Mouse (Mus musculus) forebrain, embryonic 15.5 days (tissue): ENCODE results near the gene Vps4a. TPM values are rescaled to one million over a fixed set of nuclear protein-coding genes. Genes with fewer than 3 reads are reported as not detected.
"Not testable (repeated sequence)": the region's sequence is repeated elsewhere in the genome, so short reads cannot be mapped to it uniquely, and the experiment has no call there.

Experiments
- ATAC-seq: fragments of 200-750 bp; cut with Nextera tagmentation; replicated peaks from 2 replicates; pipeline ENCODE4 v1.8.0; 2017; ENCODE audit warnings: mild to moderate bottlenecking, moderate TSS enrichment, moderate library complexity
- H3K27ac ChIP-seq: fragments of 300-500 bp; sonication (generic); replicated peaks from 2 replicates; pipeline ENCODE4 v1.5.1; 2015; ENCODE audit warnings: mild to moderate bottlenecking, inconsistent platforms
- H3K27me3 ChIP-seq: fragments of 300-500 bp; sonication (generic); 2 replicates; pipeline ENCODE4 v1.6.1; 2015; ENCODE audit warnings: inconsistent platforms
- H3K36me3 ChIP-seq: fragments of 300-500 bp; sonication (generic); 2 replicates; pipeline ENCODE4 v1.6.1; 2015; ENCODE audit warnings: mild to moderate bottlenecking, inconsistent platforms
- H3K4me1 ChIP-seq: fragments of 300-500 bp; sonication (generic); 2 replicates; pipeline ENCODE4 v1.6.1; 2015; ENCODE audit warnings: inconsistent platforms
- H3K4me2 ChIP-seq: fragments of 300-500 bp; sonication (generic); replicated peaks from 2 replicates; pipeline ENCODE4 v1.6.1; 2015; ENCODE audit warnings: mild to moderate bottlenecking, inconsistent platforms
- H3K4me3 ChIP-seq: fragments of 300-500 bp; sonication (generic); 2 replicates; pipeline ENCODE4 v1.5.1; 2015; ENCODE audit warnings: mild to moderate bottlenecking, inconsistent platforms
- H3K9ac ChIP-seq: fragments of 300-500 bp; sonication (generic); replicated peaks from 2 replicates; pipeline ENCODE4 v1.6.1; 2015; ENCODE audit warnings: mild to moderate bottlenecking, inconsistent platforms
- H3K9me3 ChIP-seq: fragments of 300-500 bp; sonication (generic); 2 replicates; pipeline ENCODE4 v1.6.1; 2016; ENCODE audit warnings: inconsistent platforms
- WGBS: fragments of 180-500 bp; shearing (Covaris S2); methylation state at CpG from one replicate; pipeline ENCODE4 v1.1.7; 2015; ENCODE audit warnings: mixed read lengths; 5-methylcytosine and 5-hydroxymethylcytosine counted together
- polyA plus RNA-seq: library from polyadenylated mRNA; unstranded; fragments of >200 nt; fragmentation: Nextera tagmentation; extraction: Ambion mirVana; gene quantifications from 2 replicates; pipeline ENCODE4 v1.2.1, GENCODE M21; 2015

Vps4a gene
- polyA plus RNA-seq: 138 and 148 TPM in 2 replicates

GRCm38 (mm10) chr8:107030650-107031576 is at the start of gene Vps4a:
Vps4a (plus strand) TSS chr8:107031222.
- peak within 1 kb of the TSS; percentile 85 for H3K4me3 ChIP-seq
- peak within 1 kb of the TSS; percentile 88 for H3K9ac ChIP-seq
- WGBS: 4% methylated on average over 66 of the region's 66 CpGs
- H3K4me1 ChIP-seq: peaks cover 19% of the 10 kb centered on the region
- H3K36me3 ChIP-seq: no peaks in the 10 kb centered on the region
- peak within 1 kb of the TSS; percentile 60 for H3K27ac ChIP-seq
- peak; percentile 97 for ATAC-seq
- H3K4me2 ChIP-seq: peak within 1 kb of the TSS; percentile 55
- no peaks in the 10 kb centered on the region for H3K27me3 ChIP-seq
- H3K9me3 ChIP-seq: no peaks in the 10 kb centered on the region

GRCm38 (mm10) chr8:106985404-106985821 is 45.6 kb upstream of the Vps4a start:
- H3K4me2 ChIP-seq: no peak overlapping the region
- H3K4me3 ChIP-seq: no peak overlapping the region
- peak; percentile 70 for ATAC-seq
- H3K27ac ChIP-seq: peak overlapping the region; percentile 71
- H3K4me1 ChIP-seq: peaks cover 9% of the 10 kb centered on the region
- no peaks in the 10 kb centered on the region for H3K9me3 ChIP-seq
- H3K36me3 ChIP-seq: no peaks in the 10 kb centered on the region
- 41% methylated on average over 9 of the region's 9 CpGs for WGBS
- H3K27me3 ChIP-seq: peaks cover 30% of the 10 kb centered on the region
- H3K9ac ChIP-seq: no peak overlapping the region

GRCm38 (mm10) chr8:106985951-106986350 is 45.1 kb upstream of the Vps4a start:
- H3K27ac ChIP-seq: peak overlapping the region; percentile 71
- H3K36me3 ChIP-seq: no peaks in the 10 kb centered on the region
- ATAC-seq: no peak
- H3K4me2 ChIP-seq: no peak overlapping the region
- no peaks in the 10 kb centered on the region for H3K9me3 ChIP-seq
- no peak overlapping the region for H3K4me3 ChIP-seq
- peaks cover 30% of the 10 kb centered on the region for H3K27me3 ChIP-seq
- peaks cover 9% of the 10 kb centered on the region for H3K4me1 ChIP-seq
- no peak overlapping the region for H3K9ac ChIP-seq

GRCm38 (mm10) chr8:106987557-106987956 is 43.5 kb upstream of the Vps4a start:
- Histone ChIP-seq H3K4me3 (no peak overlapping the region), H3K27me3 (peaks cover 17% of the 10 kb centered on the region), H3K4me1 (peaks cover 9% of the 10 kb centered on the region), H3K36me3 (0 out of 2 replicates have a peak, but pooled peaks cover 2% of the 10 kb centered on the region), H3K9ac (no peak overlapping the region), H3K9me3 (no peaks in the 10 kb centered on the region), H3K4me2 (no peak overlapping the region), H3K27ac (no peak overlapping the region)
- ATAC-seq: no peak

GRCm38 (mm10) chr8:106991393-106991792 is 39.6 kb upstream of the Vps4a start:
- Histone ChIP-seq H3K27ac (no peak overlapping the region), H3K4me3 (no peak overlapping the region), H3K9ac (no peak overlapping the region), H3K4me1 (no peaks in the 10 kb centered on the region), H3K4me2 (no peak overlapping the region), H3K36me3 (0 out of 2 replicates have a peak, but pooled peaks cover 5% of the 10 kb centered on the region), H3K9me3 (no peaks in the 10 kb centered on the region), H3K27me3 (no peaks in the 10 kb centered on the region)
- no peak for ATAC-seq
- 91% methylated on average over 7 of the region's 7 CpGs for WGBS

- H3K27ac ChIP-seq, H3K36me3 ChIP-seq, H3K4me2 ChIP-seq, H3K27me3 ChIP-seq, H3K4me3 ChIP-seq, ATAC-seq, H3K4me1 ChIP-seq, H3K9me3 ChIP-seq, H3K9ac ChIP-seq: not testable (repeated sequence)
- 89% methylated on average over 4 of the region's 4 CpGs for WGBS
Observed at GRCm38 (mm10) chr8:106996339-106996738, 34.7 kb upstream of the Vps4a start.

DNA sequence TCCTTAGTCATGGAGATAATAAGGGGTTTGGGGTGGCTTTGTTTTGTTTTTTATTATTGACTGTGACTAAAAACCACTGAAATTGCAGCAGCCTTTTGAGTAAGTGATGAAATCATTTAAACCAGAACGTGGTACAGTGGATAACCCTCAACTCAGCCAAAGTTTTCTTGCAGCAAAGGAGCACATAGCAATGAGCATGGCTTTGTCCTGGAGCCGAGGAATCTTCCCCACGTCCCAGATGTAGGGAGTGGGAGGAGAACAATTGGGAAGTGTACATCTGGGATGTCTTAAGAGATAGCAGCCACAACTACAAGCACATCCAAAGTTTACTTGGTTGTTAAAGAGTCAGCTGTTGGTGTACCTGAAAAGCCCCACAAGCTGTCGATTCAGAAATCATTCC is 33.6 kb upstream of the Vps4a start:
- ATAC-seq: no peak
- Histone ChIP-seq H3K36me3 (0 out of 2 replicates have a peak, but pooled peaks cover 3% of the 10 kb centered on the region), H3K4me2 (no peak overlapping the region), H3K4me3 (no peak overlapping the region), H3K27me3 (no peaks in the 10 kb centered on the region), H3K9ac (no peak overlapping the region), H3K4me1 (no peaks in the 10 kb centered on the region), H3K9me3 (no peaks in the 10 kb centered on the region), H3K27ac (no peak overlapping the region)
- WGBS: 87% methylated on average over 4 of the region's 4 CpGs

DNA sequence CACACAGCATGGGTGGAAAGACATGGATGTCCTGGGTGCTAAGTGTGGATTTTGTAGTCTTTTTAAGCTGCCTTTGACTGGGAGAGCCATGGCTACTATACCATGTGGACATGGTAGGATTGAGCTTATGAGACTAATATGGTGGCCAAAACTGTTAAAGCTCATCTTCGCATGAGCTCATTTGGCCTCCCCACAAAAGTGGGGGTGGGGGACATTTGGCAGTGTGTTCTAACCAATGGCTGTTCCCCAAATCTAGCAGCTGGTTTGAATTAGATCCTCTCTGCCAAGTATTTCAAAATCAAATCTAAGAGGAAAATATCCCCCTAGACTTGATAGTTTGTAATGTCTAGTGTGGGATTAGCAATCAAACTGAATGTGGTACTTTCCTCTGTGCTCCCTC is 32.0 kb upstream of the Vps4a start:
- no peak for ATAC-seq
- Histone ChIP-seq H3K4me2 (no peak overlapping the region), H3K9ac (no peak overlapping the region), H3K9me3 (no peaks in the 10 kb centered on the region), H3K36me3 (0 out of 2 replicates have a peak, but pooled peaks cover 3% of the 10 kb centered on the region), H3K4me3 (no peak overlapping the region), H3K27ac (no peak overlapping the region), H3K27me3 (no peaks in the 10 kb centered on the region), H3K4me1 (no peaks in the 10 kb centered on the region)
- 76% methylated on average over 1 of the region's 1 CpGs for WGBS

- Histone ChIP-seq H3K27ac (no peak overlapping the region), H3K36me3 (no peaks in the 10 kb centered on the region), H3K9ac (no peak overlapping the region), H3K4me1 (no peaks in the 10 kb centered on the region), H3K4me2 (no peak overlapping the region), H3K27me3 (no peaks in the 10 kb centered on the region), H3K9me3 (no peaks in the 10 kb centered on the region), H3K4me3 (no peak overlapping the region)
- 36% methylated on average over 5 of the region's 5 CpGs for WGBS
- ATAC-seq: peak; percentile 72; the same call in 1 of the 2 replicates
Observed at GRCm38 (mm10) chr8:107002532-107002931, 28.5 kb upstream of the Vps4a start.

- Histone ChIP-seq H3K9ac (no peak overlapping the region), H3K4me3 (no peak overlapping the region), H3K9me3 (no peaks in the 10 kb centered on the region), H3K36me3 (no peaks in the 10 kb centered on the region), H3K4me1 (no peaks in the 10 kb centered on the region), H3K27me3 (no peaks in the 10 kb centered on the region), H3K4me2 (no peak overlapping the region), H3K27ac (no peak overlapping the region)
- ATAC-seq: no peak
- WGBS: 86% methylated on average over 3 of the region's 3 CpGs
Observed at GRCm38 (mm10) chr8:107007795-107008194, 23.2 kb upstream of the Vps4a start.

DNA sequence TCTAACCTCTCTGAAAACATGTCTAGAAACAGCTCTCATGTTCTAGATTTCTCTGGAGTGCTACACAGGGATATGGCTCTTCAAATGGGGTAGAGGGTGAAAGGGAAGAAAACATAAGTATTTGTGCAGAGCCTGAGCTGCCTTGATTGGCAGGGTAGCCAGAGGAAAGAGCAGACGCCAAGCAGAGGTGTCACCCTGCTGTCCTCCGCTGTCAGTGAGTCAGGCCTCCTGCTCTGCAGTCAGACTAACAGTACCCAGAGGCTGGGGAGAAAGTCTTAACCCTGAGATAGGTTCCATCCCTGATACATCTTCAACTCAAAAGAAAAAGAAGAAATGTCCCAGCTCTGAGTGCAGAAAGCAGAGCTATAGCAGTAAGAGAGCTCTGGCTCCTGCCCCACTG is 18.4 kb upstream of the Vps4a start:
- Histone ChIP-seq H3K36me3 (no peaks in the 10 kb centered on the region), H3K9me3 (no peaks in the 10 kb centered on the region), H3K27ac (no peak overlapping the region), H3K9ac (no peak overlapping the region), H3K27me3 (no peaks in the 10 kb centered on the region), H3K4me3 (no peak overlapping the region), H3K4me2 (no peak overlapping the region), H3K4me1 (no peaks in the 10 kb centered on the region)
- 88% methylated on average over 2 of the region's 2 CpGs for WGBS
- no peak for ATAC-seq

DNA sequence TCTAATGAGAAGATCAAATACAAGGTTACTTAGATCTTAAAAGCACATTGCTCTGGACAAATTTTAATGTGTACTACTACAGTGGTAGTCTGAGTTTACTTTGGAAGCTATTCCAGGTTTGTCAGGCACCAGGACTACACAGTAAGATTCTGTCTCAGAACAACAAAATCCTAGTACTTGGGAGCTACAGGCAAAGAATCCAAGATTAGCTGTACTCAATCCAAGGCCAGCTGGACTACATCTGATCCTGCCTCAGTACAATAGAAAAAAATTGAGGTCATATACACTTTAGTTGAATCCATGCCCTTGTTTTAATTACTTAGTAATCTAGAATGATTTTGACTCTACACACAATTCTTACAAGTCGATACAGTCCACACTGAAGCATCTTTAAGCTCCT is 16.1 kb upstream of the Vps4a start:
- H3K27me3 ChIP-seq: no peaks in the 10 kb centered on the region
- H3K9ac ChIP-seq: no peak overlapping the region
- no peak overlapping the region for H3K4me2 ChIP-seq
- no peaks in the 10 kb centered on the region for H3K36me3 ChIP-seq
- H3K4me3 ChIP-seq: no peak overlapping the region
- H3K4me1 ChIP-seq: no peaks in the 10 kb centered on the region
- H3K9me3 ChIP-seq: no peaks in the 10 kb centered on the region
- 90% methylated on average over 1 of the region's 1 CpGs for WGBS
- no peak overlapping the region for H3K27ac ChIP-seq
- ATAC-seq: no peak
